Mouse (Mus musculus) left cerebral cortex, postnatal 10 days (tissue): ENCODE results near the gene Popdc3. TPM values are rescaled to one million over a fixed set of nuclear protein-coding genes. Genes with fewer than 3 reads are reported as not detected.
"Not testable (repeated sequence)": the region's sequence is repeated elsewhere in the genome, so short reads cannot be mapped to it uniquely, and the experiment has no call there.

Experiments
- DNase-seq, 2 experiments: peaks; one replicate each; pipeline ENCODE4 v3.0.0; 2021 to 2022; ENCODE audit warnings: low spot score in 2 of 2, mixed read lengths in 1 of 2; ENCODE audit errors: extremely low spot score in 1 of 2
- intact Hi-C: fragments of 180-260 bp; cut with DNase I; formaldehyde crosslinking; loops from one replicate; pipeline ENCODE4 v1.15.1; 2025
- total RNA-seq, 2 experiments: library from RNA; stranded (reverse); gene quantifications; 2 replicates each; pipeline ENCODE4 v1.2.3; 2021

Popdc3 gene
- total RNA-seq: 1 to 10 TPM; 1.5 to 1.6 TPM

DNA sequence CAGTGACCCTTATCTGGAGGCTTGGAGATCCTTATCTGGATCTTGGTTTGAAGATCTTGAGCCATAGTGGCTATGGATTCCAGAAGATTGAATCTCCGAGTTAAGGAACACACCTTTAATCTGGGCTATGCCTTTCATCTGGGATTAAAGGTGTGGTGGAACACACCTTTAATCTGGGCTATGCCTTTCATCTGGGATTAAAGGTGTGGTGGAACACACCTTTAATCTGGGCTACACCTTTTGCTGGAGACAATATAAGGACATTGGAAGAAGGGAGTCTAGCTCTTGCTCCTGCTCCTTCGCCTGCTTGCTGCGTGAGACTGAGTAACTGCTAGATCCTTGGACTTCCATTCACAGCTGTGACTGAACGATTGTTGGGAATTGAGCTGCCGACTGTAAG is at the start of gene Popdc3:
TSS of gene Popdc3 (plus strand) at position 301 of the 400 bp plus-strand sequence.
- DNase-seq, intact Hi-C loops: not testable (repeated sequence)

DNA sequence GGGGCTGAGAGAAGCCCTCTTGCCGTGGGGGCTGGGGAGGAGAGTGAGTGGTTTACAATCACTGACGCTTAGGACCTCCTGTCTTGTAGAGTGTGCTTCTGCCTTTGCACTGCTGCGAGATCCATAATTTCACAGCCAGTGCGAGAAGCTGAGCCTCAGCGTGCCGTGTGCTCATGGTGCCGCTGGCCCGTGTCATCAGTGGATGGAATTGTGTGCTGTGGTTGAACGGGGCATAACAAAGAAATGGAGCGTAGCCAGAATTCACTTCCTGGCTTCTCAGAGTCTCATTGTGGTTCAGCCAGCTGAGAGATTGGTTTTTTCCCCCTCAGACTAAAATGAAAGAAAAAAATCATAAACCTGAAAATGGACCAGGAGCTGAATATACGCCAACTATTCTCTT is 48.8 kb upstream of the Popdc3 start:
- DNase-seq: no peak
- intact Hi-C loops: no loop called here

DNA sequence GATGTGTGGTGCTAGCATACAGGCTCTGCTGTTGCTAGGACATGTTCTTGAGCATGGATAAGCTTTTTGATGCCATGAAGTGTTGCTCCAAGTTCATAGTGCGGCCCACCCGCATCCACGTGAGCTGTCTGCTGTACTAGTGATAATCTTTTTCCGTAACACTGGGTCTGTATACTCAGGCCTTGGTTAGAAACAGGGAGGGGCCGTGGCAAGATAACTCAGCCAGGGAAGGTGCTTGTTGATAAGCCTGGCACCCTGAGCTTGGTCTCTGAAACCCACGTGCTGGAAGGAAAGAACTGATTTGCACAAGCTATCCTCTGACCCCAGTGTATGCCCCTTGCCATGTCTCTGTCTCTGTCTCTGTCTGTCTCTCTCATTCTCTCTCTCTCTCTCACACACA is 47.9 kb upstream of the Popdc3 start:
- intact Hi-C loops: no loop called here
- no peak for DNase-seq

DNA sequence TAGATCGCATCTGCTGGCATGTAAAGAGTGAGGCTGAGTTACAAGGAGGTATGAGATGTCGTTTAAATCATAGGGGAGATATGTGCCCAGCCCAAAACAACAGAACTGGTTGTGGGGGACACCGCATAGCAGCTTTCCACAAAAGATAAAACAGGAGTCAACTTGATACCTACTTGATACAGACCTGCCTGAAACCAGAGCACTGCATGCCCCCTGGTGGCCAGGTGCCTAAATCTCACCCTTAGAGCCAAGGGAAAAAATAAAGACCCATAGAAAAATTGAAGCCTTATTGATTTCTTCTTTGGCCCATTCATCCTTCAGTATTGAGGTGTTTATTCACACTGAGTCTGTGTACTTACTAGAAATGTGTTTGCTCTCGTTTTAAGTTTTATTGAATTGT is 45.5 kb upstream of the Popdc3 start:
- intact Hi-C loops: no loop called here
- DNase-seq: no peak

DNA sequence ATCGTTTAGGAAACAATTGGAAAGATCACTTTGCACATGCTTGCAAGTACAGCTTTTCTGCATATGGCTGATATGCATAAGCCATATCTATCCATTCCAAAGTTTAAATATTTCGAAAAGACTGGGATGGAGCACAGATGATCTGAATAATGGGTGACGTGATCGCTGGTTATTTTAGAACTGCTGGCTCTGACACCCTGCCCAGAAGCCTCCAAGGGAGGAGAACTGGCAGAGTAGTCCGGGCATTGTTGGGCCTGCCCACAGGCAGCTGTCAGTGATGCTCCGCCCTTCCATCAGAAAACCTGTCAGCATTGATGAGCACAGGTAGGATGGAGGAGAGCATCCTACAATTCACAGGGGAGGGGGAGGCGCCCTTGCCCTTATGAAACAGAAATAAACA is 41.1 kb upstream of the Popdc3 start:
- intact Hi-C loops: no loop called here
- peak in 1 of 2 experiments; percentile 35 for DNase-seq

DNA sequence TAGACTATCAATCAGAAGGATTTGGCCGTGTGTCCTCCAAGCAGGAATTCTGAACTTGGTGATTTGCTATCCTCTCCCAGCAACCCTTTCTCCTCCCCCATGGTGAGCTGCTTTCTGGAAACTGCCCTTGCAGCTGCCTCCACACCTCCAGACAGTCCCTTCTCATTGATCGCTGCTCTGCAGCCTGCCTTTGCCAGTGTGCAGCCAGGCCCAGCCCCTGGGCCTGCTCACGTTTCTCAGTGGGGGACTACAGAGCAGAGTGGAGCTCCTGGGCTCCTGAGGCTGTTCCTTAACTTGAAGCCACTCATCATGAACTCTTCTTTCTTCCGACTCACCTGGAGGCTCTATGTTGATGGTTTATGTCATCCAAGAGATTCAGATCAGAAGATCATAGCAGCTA is 38.0 kb upstream of the Popdc3 start:
- DNase-seq: no peak
- intact Hi-C loops: no loop called here

DNA sequence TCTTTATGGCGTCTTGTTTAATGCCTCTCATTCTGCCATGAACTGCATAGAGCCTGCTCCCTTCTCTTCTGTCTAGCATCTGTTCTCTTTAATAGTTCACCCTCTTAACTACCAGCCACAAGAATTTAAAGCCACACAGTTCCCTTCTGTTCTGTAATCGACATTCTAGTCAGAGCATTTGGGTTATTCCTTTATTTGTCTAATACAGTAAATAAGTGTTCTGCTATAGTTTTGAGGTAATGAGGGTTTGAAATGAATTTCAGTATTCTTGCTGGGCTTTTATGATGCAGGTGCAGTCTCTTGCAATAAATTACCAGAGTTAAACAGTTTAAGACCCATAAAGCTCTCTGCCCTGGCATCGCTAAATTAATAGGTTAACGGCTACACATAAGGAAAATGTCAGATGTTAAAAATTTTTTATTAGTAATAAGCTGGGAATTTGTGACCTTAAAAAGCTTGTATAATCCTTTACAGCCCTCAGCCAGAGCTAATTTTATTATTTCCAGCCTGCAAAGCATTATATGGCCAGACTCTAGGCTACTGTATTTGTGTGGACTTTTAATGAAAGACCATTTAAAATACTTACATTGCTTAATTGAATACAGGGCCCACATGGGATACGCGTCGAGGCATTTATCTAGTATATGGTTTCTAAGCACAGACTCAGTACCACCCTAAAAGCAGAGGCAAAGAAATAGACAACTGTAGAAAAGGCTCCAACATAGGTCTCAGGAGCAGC is 37.3 kb upstream of the Popdc3 start:
- DNase-seq: no peak
- intact Hi-C loops: no loop called here

DNA sequence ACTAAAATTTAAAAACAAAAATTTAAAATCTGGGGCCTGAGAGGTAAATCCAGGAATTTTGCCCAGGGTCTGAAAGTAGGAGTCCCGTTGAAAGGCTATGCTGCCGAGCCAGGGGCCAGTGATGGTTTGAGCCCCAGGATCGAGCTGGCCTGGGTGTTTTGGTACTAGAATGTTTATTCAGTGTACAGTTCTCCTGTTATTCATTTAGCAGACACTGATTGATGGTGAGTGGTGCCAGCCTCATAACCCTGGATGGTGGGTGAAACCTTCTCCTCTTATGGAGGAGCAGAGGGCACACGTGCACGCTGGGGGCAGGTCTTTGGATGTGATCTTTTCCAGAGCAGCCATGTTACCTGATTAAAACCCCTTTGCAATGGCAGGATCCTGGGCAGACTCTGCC is 35.5 kb upstream of the Popdc3 start:
- DNase-seq: no peak
- intact Hi-C loops: no loop called here

DNA sequence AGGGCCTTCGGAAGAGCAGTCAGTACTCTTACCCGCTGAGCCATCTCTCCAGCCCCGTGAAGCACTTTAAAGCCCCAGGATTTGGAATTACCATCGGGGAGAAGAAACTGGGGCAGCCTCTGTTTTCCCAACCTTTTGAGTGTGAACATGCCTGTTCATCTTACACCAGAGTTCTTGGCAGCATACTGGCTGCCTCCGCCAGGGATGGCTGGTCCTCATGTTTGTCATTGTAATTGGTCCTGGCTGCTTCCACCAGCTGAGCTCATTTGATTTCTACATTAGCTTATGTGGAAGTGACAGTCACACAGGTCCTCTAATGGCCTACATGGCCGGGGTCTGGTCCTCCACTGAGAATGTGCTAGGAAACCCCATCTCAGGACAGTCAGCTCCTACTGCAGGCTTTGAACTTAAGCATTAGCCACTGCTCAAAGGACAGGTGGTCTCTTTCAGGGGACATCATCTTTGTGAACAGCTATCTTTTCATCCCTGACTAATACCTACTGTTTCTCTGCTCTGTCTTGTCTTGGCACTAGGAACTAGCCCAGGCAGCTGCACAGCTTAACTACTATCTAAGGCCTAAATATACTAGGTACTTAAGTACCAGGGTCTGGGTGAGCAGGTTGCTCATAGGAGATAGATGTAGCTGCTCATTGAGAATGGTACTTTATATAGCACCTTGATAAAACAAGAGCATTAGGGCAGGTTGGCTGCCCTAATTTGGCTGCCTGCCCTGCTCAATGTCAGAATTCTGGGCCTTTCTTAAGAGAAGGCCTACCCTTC is 33.7 kb upstream of the Popdc3 start:
- intact Hi-C loops: no loop called here
- no peak for DNase-seq

DNA sequence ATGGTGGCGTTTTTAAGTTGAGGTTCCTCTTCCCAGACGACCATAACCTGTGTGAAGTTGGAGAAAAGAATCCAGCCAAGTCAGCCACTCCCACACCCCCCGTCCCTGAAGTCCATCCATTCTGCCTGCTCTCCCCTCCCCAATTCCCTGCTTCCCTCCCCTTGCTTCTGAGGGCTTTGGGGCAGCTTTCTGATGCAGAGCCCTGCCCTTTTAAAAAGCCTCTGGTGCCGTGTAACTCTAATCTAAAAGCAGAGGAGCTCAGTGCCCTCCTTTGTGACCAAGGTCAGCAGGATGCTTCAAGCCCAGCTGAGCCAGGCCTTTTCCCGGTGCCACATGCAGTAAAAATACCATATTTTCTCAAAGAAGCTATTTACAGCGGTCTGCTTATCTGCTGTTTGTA is 31.1 kb upstream of the Popdc3 start:
- DNase-seq: no peak
- intact Hi-C loops: no loop called here

DNA sequence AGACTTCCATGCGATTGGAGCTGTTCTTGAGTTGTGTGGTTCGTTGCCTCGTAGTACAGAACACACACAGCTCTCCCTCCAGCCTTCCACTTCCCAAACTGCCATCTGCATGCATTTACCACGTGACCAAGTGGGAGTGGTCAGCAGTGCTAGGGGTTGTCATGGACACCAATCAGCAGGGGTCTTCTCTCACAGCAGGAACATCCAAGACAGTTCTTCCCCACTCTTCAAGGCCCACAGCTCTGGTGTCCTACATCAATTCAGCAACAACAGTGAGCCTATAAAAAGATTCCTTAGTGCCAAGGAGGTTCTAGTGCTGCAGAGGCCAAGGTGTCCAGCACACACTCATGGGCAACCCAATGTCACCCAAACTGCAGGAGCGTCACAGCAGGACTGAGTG is 26.8 kb upstream of the Popdc3 start:
- no peak for DNase-seq
- intact Hi-C loops: no loop called here

DNA sequence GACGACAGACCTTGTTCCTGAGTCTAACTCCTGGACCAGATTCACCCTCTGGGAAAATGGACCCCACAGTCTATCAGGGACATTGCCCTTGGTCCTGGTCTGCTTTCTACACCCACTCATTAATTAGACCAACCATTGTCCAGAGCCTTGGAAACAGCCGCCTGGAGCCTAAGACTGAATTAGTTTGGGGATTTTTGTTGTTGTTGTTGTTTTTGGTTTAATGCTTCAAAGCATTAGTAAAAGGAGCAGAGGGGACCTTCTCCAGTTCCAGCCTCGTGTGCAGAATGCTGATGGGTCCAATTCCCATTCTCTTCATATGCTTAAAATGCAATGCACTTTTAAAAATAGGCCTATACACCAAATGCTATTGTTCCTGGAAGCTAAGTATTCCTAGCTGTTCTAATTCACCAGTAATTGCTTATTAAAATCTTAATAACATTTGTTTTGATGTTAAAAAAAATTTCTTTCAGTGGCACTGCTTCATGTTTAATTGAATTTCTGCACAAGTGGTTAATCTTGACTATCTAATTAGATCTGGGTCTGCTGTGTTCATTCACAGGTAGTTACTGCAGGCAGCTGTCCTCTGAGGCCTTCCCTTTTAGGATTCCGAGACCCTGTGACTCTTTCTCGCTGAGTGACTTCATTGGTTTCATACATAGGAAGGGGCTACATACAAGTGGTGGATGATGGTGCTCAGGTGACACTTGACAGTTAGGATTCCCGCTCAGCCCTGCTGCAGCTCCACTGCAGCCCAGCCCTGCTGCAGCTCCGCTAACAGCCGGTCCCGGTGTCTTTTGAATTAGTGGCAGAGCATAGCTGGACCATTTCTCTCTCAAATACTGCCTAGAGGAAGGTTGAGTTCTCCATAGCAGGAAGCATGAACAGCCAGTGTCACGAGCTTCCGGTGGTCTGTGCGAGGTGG is 25.9 kb upstream of the Popdc3 start:
- no peak for DNase-seq
- intact Hi-C loops: no loop called here

DNA sequence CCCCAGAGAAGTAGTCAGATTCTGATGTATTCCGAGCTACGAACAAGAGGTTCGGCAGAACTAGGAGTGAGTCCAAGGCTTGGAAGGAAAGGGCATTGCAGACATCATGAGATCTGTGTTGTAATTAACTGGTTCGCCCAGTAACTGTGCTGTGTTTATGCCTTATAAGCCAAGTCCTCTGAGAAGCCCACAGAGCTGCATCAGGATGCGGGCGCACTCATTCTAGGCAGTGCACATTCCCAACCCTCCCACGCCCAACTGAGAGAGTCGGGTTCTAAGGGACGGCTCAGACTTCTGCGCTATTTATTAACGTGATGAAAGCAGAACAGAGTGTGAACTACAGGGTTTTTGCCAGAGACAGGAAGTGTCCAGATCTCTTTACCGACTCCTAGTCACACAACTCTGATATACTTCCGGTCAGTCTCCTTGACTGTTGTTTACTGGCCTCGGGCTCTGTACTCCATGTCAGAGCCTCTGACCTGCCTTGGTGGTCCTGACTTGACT is 23.3 kb upstream of the Popdc3 start:
- intact Hi-C loops: no loop called here
- DNase-seq: no peak

DNA sequence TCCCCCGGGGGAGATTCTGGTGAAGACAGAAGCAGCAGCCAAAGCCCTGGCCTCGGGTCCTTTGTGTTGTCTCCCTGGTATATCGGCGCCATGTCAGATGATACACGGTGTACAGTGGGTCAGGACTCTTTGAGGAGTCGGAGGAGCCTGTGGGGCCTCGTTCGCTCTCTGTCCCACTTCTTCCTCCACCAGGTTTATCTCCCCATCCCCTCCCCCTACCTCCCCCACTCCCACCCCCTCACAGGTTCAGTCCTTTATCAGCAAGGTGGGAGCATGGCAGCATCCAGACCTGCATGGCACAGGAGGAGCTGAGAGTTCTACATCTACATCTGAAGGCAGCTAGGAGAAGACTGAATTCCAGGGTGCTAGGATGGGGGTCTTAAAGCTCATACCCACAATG is 12.0 kb upstream of the Popdc3 start:
- no peak for DNase-seq
- intact Hi-C loops: no loop called here

DNA sequence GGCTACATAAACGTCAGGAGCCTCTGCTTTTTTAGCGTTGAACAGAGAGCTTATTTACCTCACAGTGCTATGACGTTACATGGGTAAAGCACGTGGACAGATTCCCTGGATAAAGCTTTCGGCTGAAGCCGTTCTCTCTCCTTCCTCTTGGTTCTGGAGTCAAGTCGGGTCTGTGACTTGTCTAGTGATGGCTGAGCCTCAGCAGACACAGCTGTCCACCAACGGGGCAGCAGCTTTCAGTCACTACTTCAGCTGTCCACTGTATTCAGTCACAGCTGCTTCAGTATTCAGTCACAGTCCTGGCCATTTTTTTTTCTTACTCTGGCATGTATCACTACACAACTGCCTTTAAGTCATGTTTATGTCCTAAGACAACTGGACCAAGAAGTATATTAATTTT is 4.0 kb upstream of the Popdc3 start:
- DNase-seq: no peak
- intact Hi-C loops: no loop called here

DNA sequence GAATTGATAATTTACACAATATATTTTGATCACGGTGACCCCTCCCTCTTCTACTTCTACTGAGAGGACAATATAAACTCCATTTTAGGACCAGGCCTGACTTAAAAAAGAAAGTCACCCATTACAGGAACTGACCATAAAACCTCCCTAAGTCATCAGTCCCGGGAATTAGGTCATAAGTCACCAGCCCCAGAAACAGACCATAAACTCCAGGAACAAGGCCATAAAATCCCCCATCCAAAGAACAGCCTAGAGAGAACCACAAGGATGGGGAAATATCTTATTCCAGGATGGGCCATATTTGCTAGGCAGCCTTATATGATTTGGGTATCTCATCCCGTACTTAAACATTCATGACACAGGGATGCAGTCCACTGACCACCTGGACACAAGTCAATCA is 3.6 kb upstream of the Popdc3 start:
- intact Hi-C loops: no loop called here

DNA sequence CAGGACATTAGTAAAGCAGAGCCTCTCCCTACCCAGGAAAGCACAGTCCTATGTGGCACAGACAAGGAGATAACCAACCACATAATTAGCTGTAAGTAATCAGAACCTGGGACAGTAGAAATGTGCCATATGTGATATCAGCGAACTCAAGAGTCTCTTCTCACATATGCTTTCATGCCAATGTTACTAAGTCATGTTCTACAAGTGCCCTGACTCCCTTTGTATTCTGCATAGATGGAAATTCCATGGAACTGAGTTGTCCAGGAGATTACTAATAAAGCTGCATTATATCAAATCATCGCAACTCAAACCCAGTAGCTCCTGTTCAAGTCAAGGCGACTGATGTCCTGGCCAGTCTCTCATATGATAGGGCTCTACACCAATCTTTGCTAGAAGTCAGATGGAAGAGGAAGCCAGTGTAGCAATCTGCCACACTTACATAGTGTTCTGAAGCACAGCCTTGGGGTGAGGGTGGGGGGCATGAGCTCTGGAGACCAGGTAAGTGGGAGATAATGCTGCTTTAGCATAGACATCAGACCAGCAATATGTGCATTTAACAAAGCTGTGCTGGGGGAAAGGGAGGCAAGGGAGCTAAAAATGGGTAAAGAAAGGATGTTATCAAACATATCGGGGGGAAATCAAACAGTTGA is 2.9 kb downstream of the Popdc3 start:
- intact Hi-C loops: no loop called here
- no peak for DNase-seq

More for the DNA sequence above, 3.6 kb upstream of the Popdc3 start:
- DNase-seq: no peak

DNA sequence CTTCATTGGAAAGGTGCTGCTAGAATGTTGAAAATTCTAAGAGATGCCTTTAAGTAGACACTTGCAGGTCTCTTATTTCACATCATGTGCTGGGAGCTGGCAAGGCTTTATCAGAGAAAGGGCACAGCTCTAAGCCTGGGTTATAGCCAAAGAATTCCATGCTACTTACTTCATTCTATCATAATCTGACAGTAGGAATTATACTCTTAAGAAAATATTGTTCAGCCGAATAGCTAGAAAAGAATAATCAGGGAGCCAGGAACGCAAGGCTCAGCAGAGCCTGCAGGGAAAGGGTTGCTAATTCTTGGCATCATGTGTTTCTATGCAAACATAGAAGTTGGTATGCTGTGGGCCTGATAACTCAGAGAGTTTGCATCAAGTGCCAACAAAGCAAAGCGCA is 3.4 kb downstream of the Popdc3 start:
- no peak for DNase-seq
- intact Hi-C loops: no loop called here

DNA sequence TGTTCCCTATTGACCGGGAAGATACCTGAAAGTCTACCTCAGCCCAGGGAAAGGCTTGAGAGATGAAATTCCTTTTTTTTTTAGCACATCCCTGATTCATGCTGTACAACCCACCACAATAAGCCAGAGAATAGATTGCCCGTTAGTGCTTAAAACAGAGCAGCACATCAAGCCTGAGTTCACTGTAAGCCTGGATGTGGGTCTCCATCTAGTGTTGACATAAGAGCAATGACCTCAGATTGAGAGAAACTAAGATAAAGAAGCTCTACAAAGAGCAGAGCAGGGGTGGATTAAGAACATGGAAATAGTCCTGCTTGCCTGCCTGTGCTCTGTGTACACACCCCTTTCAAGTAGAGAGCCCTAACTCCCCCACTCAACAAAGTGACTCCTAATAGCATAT is 7.6 kb downstream of the Popdc3 start:
- DNase-seq: no peak
- intact Hi-C loops: no loop called here
